Mouse (Mus musculus) cerebellum, adult 11 months (tissue): ENCODE data around the gene Ctnnbl1.

Experiments used
- DNase-seq: peaks from one replicate; pipeline ENCODE4 v3.0.0; 2022

Ctnnbl1 gene

GRCm38 (mm10) chr2:157750926-157751588 lies 13.9 kb downstream of the Ctnnbl1 start:
- DNase-seq = peak; percentile 23

- DNase-seq = peak; percentile 63
These were observed 14.6 kb downstream of the Ctnnbl1 start for GRCm38 (mm10) chr2:157751589-157752373.

GRCm38 (mm10) chr2:157752374-157752743 lies 15.2 kb downstream of the Ctnnbl1 start:
- no peak for DNase-seq

- DNase-seq = no peak
These were observed 18.6 kb downstream of the Ctnnbl1 start for GRCm38 (mm10) chr2:157755771-157756170.

GRCm38 (mm10) chr2:157756193-157756592 lies 19.0 kb downstream of the Ctnnbl1 start:
- DNase-seq = no peak

GRCm38 (mm10) chr2:157758395-157758794 lies 21.2 kb downstream of the Ctnnbl1 start:
- DNase-seq = no peak

- DNase-seq = no peak
These were observed 22.5 kb downstream of the Ctnnbl1 start for GRCm38 (mm10) chr2:157759717-157760116.

GRCm38 (mm10) chr2:157762903-157763302 lies 25.7 kb downstream of the Ctnnbl1 start:
- DNase-seq = no peak

- DNase-seq = no peak
These were observed 29.4 kb downstream of the Ctnnbl1 start for GRCm38 (mm10) chr2:157766591-157766990.

GRCm38 (mm10) chr2:157768682-157769429 lies 31.7 kb downstream of the Ctnnbl1 start:
- DNase-seq = no peak

GRCm38 (mm10) chr2:157770761-157771160 lies 33.6 kb downstream of the Ctnnbl1 start:
- DNase-seq = no peak

GRCm38 (mm10) chr2:157773661-157774060 lies 36.5 kb downstream of the Ctnnbl1 start:
- DNase-seq = no peak

- no peak for DNase-seq
These were observed 38.8 kb downstream of the Ctnnbl1 start for GRCm38 (mm10) chr2:157775957-157776356.

- DNase-seq = no peak
These were observed 43.8 kb downstream of the Ctnnbl1 start for GRCm38 (mm10) chr2:157780956-157781355.

GRCm38 (mm10) chr2:157783152-157783551 lies 46.0 kb downstream of the Ctnnbl1 start:
- no peak for DNase-seq

GRCm38 (mm10) chr2:157784238-157784637 lies 47.0 kb downstream of the Ctnnbl1 start:
- DNase-seq = no peak

- DNase-seq = no peak
These were observed 47.4 kb downstream of the Ctnnbl1 start for GRCm38 (mm10) chr2:157784647-157785046.

GRCm38 (mm10) chr2:157789226-157789625 lies 52.0 kb downstream of the Ctnnbl1 start:
- DNase-seq = no peak

GRCm38 (mm10) chr2:157790836-157791495 lies 53.8 kb downstream of the Ctnnbl1 start:
- DNase-seq = no peak

GRCm38 (mm10) chr2:157791528-157792162 lies 54.4 kb downstream of the Ctnnbl1 start:
- no peak for DNase-seq

GRCm38 (mm10) chr2:157792840-157793552 lies 55.8 kb downstream of the Ctnnbl1 start:
- DNase-seq = no peak

- DNase-seq = no peak
These were observed 56.7 kb downstream of the Ctnnbl1 start for GRCm38 (mm10) chr2:157793851-157794332.
